Mouse (Mus musculus) brain, embryonic 14.5 days (tissue): Measurements from ENCODE around the gene Coro6.

Source experiments
- CTCF ChIP-seq: fragments of 200-500 bp; IDR thresholded peaks from 2 replicates; pipeline ENCODE4 v1.5.1; 2012; ENCODE audit warnings: inconsistent platforms, mild to moderate bottlenecking, moderate library complexity, borderline replicate concordance; ENCODE audit not compliant: insufficient read depth, insufficient read length; ENCODE audit errors: extremely low read depth
- POLR2A ChIP-seq: fragments of 200-500 bp; IDR thresholded peaks from 2 replicates; pipeline ENCODE4 v1.6.1; 2012; ENCODE audit warnings: mild to moderate bottlenecking, inconsistent platforms, borderline replicate concordance; ENCODE audit not compliant: poor library complexity, insufficient read depth, insufficient read length, severe bottlenecking; ENCODE audit errors: extremely low read depth

DNA sequence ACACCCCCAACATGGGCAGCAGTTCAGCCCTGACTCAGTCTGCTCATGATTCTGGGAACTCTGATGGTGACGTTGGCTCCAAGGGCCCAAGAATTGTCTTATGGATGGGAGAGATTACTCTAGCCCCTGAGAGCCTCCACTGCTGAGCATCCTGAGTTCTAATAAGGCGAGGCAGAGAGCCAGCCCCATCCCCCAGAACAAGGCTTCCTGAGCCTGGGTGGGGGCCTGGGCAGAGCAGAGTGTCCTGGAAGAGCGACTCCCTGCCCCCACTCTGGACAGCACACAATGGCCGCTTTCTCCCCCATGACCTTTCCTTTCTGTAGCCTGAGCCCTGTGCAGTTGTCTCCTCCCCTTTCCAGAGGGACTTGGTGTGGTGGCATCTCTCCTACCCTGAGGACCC is 35.6 kb downstream of the Coro6 start:
- no peak for TF ChIP-seq CTCF
- no peak for TF ChIP-seq POLR2A
